Mouse (Mus musculus) embryonic fibroblast, embryonic 13.5 days (primary cell): ENCODE results near the gene Ddx52. TPM values are rescaled to one million over a fixed set of nuclear protein-coding genes. Genes with fewer than 3 reads are reported as not detected.

Source experiments
- H3K27ac ChIP-seq: 2 replicates; pipeline ENCODE4 v1.5.1; 2012; ENCODE audit warnings: low read length, control low read depth, inconsistent platforms; ENCODE audit not compliant: insufficient read depth
- H3K4me1 ChIP-seq: 2 replicates; pipeline ENCODE4 v1.6.1; 2011; ENCODE audit warnings: low read length; ENCODE audit not compliant: control insufficient read depth, insufficient read depth
- H3K4me3 ChIP-seq: 2 replicates; pipeline ENCODE4 v1.5.1; 2011; ENCODE audit warnings: mild to moderate bottlenecking, control low read depth, low read length; ENCODE audit not compliant: insufficient read depth
- CTCF ChIP-seq: IDR thresholded peaks from 2 replicates; pipeline ENCODE4 v1.5.1; 2011; ENCODE audit warnings: mild to moderate bottlenecking, control low read depth, low read length, moderate library complexity, borderline replicate concordance; ENCODE audit not compliant: insufficient read depth
- POLR2A ChIP-seq: IDR thresholded peaks from 2 replicates; pipeline ENCODE4 v1.6.1; 2011; ENCODE audit warnings: low read depth, mild to moderate bottlenecking, control low read depth, low read length, moderate library complexity
- polyA plus RNA-seq: library from polyadenylated mRNA; stranded (reverse); fragments of >200 nt; gene quantifications from 2 replicates; pipeline ENCODE4 v1.2.4, GENCODE M21; 2011; ENCODE audit warnings: low read depth; ENCODE audit not compliant: missing spikeins, insufficient read length

The Ddx52 gene
- polyA plus RNA-seq, 1 experiment, result 30.8 TPM

DNA sequence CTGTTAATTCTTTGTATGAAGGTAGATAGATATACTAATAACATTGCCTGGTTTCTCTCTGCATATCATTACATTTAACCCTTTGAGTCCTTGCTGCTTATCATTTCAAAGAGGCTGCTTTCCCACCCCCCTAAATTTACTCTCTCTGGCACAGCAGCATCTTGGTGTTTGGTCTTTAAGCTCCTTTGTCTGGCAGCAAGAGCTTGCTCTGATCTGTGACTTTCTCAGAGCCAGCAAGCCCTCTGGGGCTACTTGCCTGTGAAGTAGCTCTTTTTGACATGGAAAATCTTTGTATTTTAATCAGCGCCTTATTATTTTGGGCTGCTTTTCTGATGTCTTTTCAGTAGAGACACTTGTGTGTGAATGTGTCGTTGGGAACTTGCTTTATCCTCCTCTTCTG, 69.7 kb downstream of the Ddx52 start:
- no peak overlapping the region for H3K27ac ChIP-seq
- no peaks in the 10 kb centered on the region for H3K4me1 ChIP-seq
- no peak for TF ChIP-seq POLR2A
- TF ChIP-seq CTCF, result no peak

More for the DNA sequence above, 69.7 kb downstream of the Ddx52 start:
- H3K4me3 ChIP-seq, result no peak overlapping the region

Other genes with a start within 250 kb of the Ddx52 start
- gene Wfdc17, start 238.1 kb upstream of the Ddx52 start, polyA plus RNA-seq, result not detected in 2 replicates
- gene Wfdc18, start 233.0 kb upstream of the Ddx52 start, polyA plus RNA-seq, result not detected in 2 replicates
- not detected in 2 replicates for gene Wfdc21, start 195.1 kb upstream of the Ddx52 start, polyA plus RNA-seq
- 18.6 and 22.0 TPM in 2 replicates for gene Heatr6, start 188.4 kb upstream of the Ddx52 start, polyA plus RNA-seq
- not detected in 2 replicates for gene Hnf1b, start 92.0 kb upstream of the Ddx52 start, polyA plus RNA-seq
- 16.8 and 23.8 TPM in 2 replicates for gene Synrg, start 22.4 kb downstream of the Ddx52 start, polyA plus RNA-seq
- 16.2 and 21.0 TPM in 2 replicates for gene Dusp14, start 127.2 kb downstream of the Ddx52 start, polyA plus RNA-seq
- 26.2 and 33.0 TPM in 2 replicates for gene Tada2a, start 187.5 kb downstream of the Ddx52 start, polyA plus RNA-seq
- gene Acaca, start 187.6 kb downstream of the Ddx52 start, polyA plus RNA-seq, result 49.2 and 52.2 TPM in 2 replicates
- not detected in 2 replicates for gene Gm11437, start 225.4 kb downstream of the Ddx52 start, polyA plus RNA-seq